Mouse (Mus musculus) myocyte (in vitro differentiated cells): ENCODE data around the gene Cacna2d3. TPM values are rescaled to one million over a fixed set of nuclear protein-coding genes. Genes with fewer than 3 reads are reported as not detected.

Experiments used
- H3K27me3 ChIP-seq: one replicate; pipeline ENCODE4 v1.6.1; 2011; ENCODE audit not compliant: control insufficient read depth, insufficient read depth, insufficient read length
- H3K36me3 ChIP-seq: one replicate; pipeline ENCODE4 v1.6.1; 2011; ENCODE audit not compliant: control insufficient read depth, insufficient read depth
- H3K4me2 ChIP-seq: one replicate; pipeline ENCODE4 v1.6.1; 2011; ENCODE audit warnings: low read depth, control low read depth
- H3K4me3 ChIP-seq: one replicate; pipeline ENCODE4 v1.5.1; 2011; ENCODE audit warnings: mild to moderate bottlenecking, control low read depth, moderate library complexity
- H3K79me2 ChIP-seq: one replicate; pipeline ENCODE4 v1.6.1; 2011; ENCODE audit not compliant: control insufficient read depth, insufficient read depth
- H3ac ChIP-seq: one replicate; pipeline ENCODE4 v1.6.1; 2011; ENCODE audit not compliant: control insufficient read depth, insufficient read length
- CEBPB ChIP-seq: IDR thresholded peaks from 2 replicates; pipeline ENCODE4 v1.6.1; 2011; ENCODE audit warnings: mild to moderate bottlenecking, moderate library complexity; ENCODE audit not compliant: poor library complexity, insufficient read depth, severe bottlenecking
- E2F4 ChIP-seq: IDR thresholded peaks from one replicate; pipeline ENCODE4 v1.6.1; 2011; ENCODE audit warnings: mild to moderate bottlenecking, control low read depth, moderate library complexity; ENCODE audit not compliant: insufficient read depth
- MAX ChIP-seq: IDR thresholded peaks from one replicate; pipeline ENCODE4 v1.6.1; 2011; ENCODE audit warnings: low read depth, mild to moderate bottlenecking, control low read depth
- MYOD1 ChIP-seq, 3 experiments: IDR thresholded peaks; one replicate each; pipeline ENCODE4 v1.6.1; 2011; ENCODE audit warnings: control low read depth in 2 of 3, low read depth in 2 of 3, mild to moderate bottlenecking in 2 of 3, moderate library complexity in 1 of 3; ENCODE audit not compliant: insufficient read length in 2 of 3, control insufficient read depth in 1 of 3
- MYOG ChIP-seq, 3 experiments: IDR thresholded peaks; one replicate each; pipeline ENCODE4 v1.6.1; 2011; ENCODE audit warnings: control low read depth in 2 of 3, low read depth in 2 of 3, mild to moderate bottlenecking in 2 of 3; ENCODE audit not compliant: insufficient read length in 2 of 3, control insufficient read depth in 1 of 3, insufficient read depth in 1 of 3
- POLR2A ChIP-seq: IDR thresholded peaks from one replicate; pipeline ENCODE4 v1.6.1; 2011; ENCODE audit warnings: low read depth, mild to moderate bottlenecking, control low read depth, moderate library complexity; ENCODE audit not compliant: insufficient read length
- POLR2AphosphoS2 ChIP-seq: IDR thresholded peaks from one replicate; pipeline ENCODE4 v1.6.1; 2011; ENCODE audit warnings: low read depth, control low read depth; ENCODE audit not compliant: insufficient read length
- REST ChIP-seq: IDR thresholded peaks from one replicate; pipeline ENCODE4 v1.6.1; 2011; ENCODE audit warnings: mild to moderate bottlenecking, control low read depth, moderate library complexity; ENCODE audit not compliant: insufficient read depth, insufficient read length
- SRF ChIP-seq: IDR thresholded peaks from one replicate; pipeline ENCODE4 v1.6.1; 2011; ENCODE audit warnings: low read depth; ENCODE audit not compliant: control insufficient read depth, insufficient read length
- TCF12 ChIP-seq: IDR thresholded peaks from one replicate; pipeline ENCODE4 v1.6.1; 2011; ENCODE audit warnings: mild to moderate bottlenecking, control low read depth; ENCODE audit not compliant: poor library complexity, insufficient read depth, severe bottlenecking
- TCF3 ChIP-seq: IDR thresholded peaks from one replicate; pipeline ENCODE4 v1.6.1; 2011; ENCODE audit warnings: low read depth, control low read depth; ENCODE audit not compliant: insufficient read length
- USF1 ChIP-seq: IDR thresholded peaks from one replicate; pipeline ENCODE4 v1.6.1; 2011; ENCODE audit warnings: low read depth, mild to moderate bottlenecking, control low read depth, moderate library complexity
- polyA plus RNA-seq: library from polyadenylated mRNA; unstranded; fragments of >200 nt; fragmentation: generic; extraction: Trizol; gene quantifications from one replicate; pipeline ENCODE4 v1.2.1, GENCODE M21; 2012; ENCODE audit warnings: missing spikeins

The Cacna2d3 gene
- polyA plus RNA-seq, 1 experiment = 0.10 TPM

DNA sequence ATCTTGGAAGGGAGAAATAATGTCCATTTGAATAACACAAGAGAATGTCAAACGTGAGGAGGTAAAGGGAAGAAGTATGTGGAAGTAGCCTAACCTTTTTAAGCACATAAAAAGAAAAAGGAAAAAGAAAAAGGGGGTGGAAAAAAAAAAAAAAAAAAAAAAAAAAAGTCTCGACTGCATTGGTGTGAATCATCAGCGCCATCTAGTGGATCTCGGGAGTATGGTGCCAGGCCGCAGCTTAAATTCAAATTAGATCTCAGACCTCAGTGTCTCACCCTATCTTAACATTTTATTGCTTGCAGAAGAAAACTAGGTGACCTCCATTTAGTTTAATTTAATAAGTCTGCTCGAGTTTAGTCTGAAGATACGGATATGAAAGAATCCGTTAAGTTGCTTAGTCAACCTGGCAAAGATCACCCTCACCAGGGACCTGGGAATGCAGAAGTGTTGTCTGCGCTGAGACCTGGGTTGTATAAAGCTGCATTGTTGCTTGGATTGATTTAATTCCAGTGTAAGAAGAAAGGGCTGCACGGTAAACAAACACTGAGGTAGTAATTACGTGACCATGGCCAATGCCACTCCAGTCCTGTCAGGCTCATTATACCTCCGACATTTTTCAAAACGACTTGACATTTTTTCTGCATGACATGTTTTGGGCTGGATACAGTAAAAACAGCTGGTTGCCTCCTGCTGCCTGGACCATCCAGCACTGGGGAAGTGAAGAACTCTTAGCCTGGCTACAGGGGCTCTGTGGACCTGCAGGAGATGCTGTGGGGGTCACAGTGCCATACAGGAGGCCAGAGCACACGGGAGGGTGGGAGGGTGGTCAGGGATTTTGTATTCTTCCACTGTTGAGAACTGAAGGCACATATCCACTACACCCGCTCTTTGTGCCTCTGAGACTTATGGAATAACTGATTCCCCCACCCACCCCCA lies 278.3 kb downstream of the Cacna2d3 start:
- Histone ChIP-seq H3ac (no peak overlapping the region), H3K79me2 (no peaks in the 10 kb centered on the region), H3K36me3 (no peaks in the 10 kb centered on the region), H3K4me2 (no peak overlapping the region), H3K4me3 (no peak overlapping the region), H3K27me3 (no peaks in the 10 kb centered on the region)
- TF ChIP-seq MAX (no peak), MYOG (IDR thresholded peaks at IDR 0.05; ENCODE audit: control insufficient read depth in 1 of 3, insufficient read depth in 1 of 3, insufficient read length in 2 of 3, low read depth in 2 of 3) (no peak), SRF (no peak), MYOD1 (IDR thresholded peaks at IDR 0.05; ENCODE audit: control insufficient read depth in 1 of 3, insufficient read length in 2 of 3, low read depth in 2 of 3) (no peak), TCF12 (no peak), REST (no peak), CEBPB (no peak), E2F4 (no peak), TCF3 (no peak), POLR2AphosphoS2 (no peak), POLR2A (no peak), USF1 (no peak)

DNA sequence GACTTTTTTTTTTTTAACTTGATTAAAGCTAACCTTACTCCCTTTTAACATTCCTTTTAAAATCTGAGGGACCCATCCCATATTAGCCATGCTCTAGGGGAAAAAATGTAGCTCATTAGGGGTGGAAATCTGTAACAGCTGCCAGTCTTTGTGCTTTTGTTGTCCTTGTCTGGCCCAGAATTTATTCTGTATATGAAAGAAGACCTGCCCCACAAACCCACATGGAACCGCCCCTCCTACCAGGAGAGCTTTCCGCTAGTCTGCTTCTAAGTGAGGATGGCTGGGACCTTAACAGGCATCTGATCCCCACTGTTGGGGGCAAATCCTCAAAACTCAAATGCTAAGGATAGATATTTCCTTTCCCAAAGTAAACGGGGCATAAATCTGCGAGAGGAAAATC lies 279.2 kb downstream of the Cacna2d3 start:
- TF ChIP-seq E2F4 = no peak
- TF ChIP-seq USF1 = no peak
- TF ChIP-seq TCF12 = no peak
- no peak for TF ChIP-seq TCF3
- H3K79me2 ChIP-seq = no peaks in the 10 kb centered on the region
- no peaks in the 10 kb centered on the region for H3K36me3 ChIP-seq
- no peak overlapping the region for H3ac ChIP-seq
- no peak overlapping the region for H3K4me2 ChIP-seq
- no peaks in the 10 kb centered on the region for H3K27me3 ChIP-seq
- H3K4me3 ChIP-seq = no peak overlapping the region

DNA sequence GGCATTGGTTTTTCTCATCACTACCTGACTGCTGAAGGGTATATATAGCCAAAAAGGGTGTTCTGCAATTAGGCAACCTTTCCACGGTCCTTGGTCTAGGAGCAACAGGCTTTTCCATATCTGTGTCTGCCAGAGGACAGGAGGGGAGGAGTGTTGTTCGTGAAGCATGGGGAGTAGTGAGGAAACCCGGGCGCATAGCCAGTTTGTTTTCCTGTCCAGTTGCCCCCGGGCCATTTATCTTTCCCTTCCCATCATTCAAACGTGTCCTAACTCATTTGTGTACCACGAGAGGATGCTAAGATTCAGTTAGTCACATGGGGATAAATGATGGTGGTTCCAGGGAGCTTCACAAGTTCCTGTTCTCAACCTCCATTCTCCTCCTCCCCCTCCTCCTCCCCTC lies 283.0 kb downstream of the Cacna2d3 start:
- H3K36me3 ChIP-seq = no peaks in the 10 kb centered on the region
- no peaks in the 10 kb centered on the region for H3K27me3 ChIP-seq
- H3K4me2 ChIP-seq = no peak overlapping the region
- TF ChIP-seq E2F4 (no peak), TCF12 (no peak), MYOG (IDR thresholded peaks at IDR 0.05; ENCODE audit: control insufficient read depth in 1 of 3, insufficient read depth in 1 of 3, insufficient read length in 2 of 3, low read depth in 2 of 3) (no peak), USF1 (no peak), MYOD1 (IDR thresholded peaks at IDR 0.05; ENCODE audit: control insufficient read depth in 1 of 3, insufficient read length in 2 of 3, low read depth in 2 of 3) (no peak), REST (no peak), POLR2A (no peak), SRF (no peak)
- no peak overlapping the region for H3K4me3 ChIP-seq
- H3K79me2 ChIP-seq = no peaks in the 10 kb centered on the region
- H3ac ChIP-seq = no peak overlapping the region

DNA sequence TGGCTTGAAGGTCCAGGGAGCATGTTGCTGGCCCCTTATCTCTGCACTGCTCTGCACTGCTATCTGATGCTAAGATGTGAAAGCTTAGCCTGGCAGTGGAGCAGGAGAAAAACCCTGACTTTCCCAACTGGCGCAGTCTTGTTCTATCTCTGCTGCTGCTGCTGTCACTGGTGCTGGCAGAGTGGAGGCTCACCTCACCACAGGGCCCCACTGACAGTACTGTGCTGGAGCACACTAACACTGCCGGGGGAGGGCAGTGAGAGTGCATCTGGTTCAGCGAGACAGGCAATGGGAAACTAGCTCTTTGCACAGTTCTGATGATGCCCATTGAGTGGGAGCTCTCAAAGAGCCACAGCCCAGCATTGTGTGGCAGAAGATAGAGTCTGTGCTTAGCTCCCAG lies 283.4 kb downstream of the Cacna2d3 start:
- Histone ChIP-seq H3K4me2 (no peak overlapping the region), H3K27me3 (no peaks in the 10 kb centered on the region), H3K36me3 (no peaks in the 10 kb centered on the region), H3K79me2 (no peaks in the 10 kb centered on the region), H3K4me3 (no peak overlapping the region), H3ac (no peak overlapping the region)
- TF ChIP-seq TCF12 (no peak), E2F4 (no peak), SRF (no peak), TCF3 (no peak), POLR2AphosphoS2 (no peak), POLR2A (no peak), MYOG (IDR thresholded peaks at IDR 0.05; ENCODE audit: control insufficient read depth in 1 of 3, insufficient read depth in 1 of 3, insufficient read length in 2 of 3, low read depth in 2 of 3) (no peak), REST (no peak), CEBPB (no peak), MAX (no peak), MYOD1 (IDR thresholded peaks at IDR 0.05; ENCODE audit: control insufficient read depth in 1 of 3, insufficient read length in 2 of 3, low read depth in 2 of 3) (no peak), USF1 (no peak)

DNA sequence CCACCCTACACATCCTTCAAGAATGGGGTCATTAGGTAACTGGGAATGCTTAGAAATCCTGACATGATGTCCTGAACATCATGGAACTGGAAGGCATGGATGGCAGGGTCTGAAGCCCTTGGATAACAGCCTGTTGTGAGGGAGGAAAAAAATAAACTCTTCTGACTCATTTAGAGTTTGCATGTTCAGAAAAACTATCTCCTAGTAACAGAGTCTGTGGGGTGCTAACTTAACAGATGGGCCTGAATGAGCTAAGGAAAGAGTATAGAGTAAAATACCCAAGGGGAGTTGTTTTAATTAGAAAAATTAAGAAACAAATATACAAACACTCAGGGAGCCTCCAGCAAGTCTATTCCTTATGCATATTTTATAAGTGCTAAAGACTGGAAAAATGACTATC lies 286.5 kb downstream of the Cacna2d3 start:
- no peak overlapping the region for H3K4me2 ChIP-seq
- TF ChIP-seq TCF3 (no peak), POLR2AphosphoS2 (no peak), TCF12 (no peak), POLR2A (no peak), CEBPB (no peak), REST (no peak), E2F4 (no peak), MYOD1 (IDR thresholded peaks at IDR 0.05; ENCODE audit: control insufficient read depth in 1 of 3, insufficient read length in 2 of 3, low read depth in 2 of 3) (no peak), MYOG (IDR thresholded peaks at IDR 0.05; ENCODE audit: control insufficient read depth in 1 of 3, insufficient read depth in 1 of 3, insufficient read length in 2 of 3, low read depth in 2 of 3) (no peak), SRF (no peak), MAX (no peak), USF1 (no peak)
- H3K36me3 ChIP-seq = no peaks in the 10 kb centered on the region
- no peak overlapping the region for H3K4me3 ChIP-seq
- H3K79me2 ChIP-seq = no peaks in the 10 kb centered on the region
- H3K27me3 ChIP-seq = no peaks in the 10 kb centered on the region
- H3ac ChIP-seq = no peak overlapping the region
